Mouse (Mus musculus) spleen, postnatal 14 days (tissue): ENCODE measurements around the gene Uroc1.

Source experiments
- DNase-seq, 2 experiments: peaks; one replicate each; pipeline ENCODE4 v3.0.0; 2021 to 2022; ENCODE audit warnings: low spot score in 2 of 2

The Uroc1 gene

GRCm38 (mm10) chr6:90332561-90333425 is at the start of gene Uroc1:
Gene Uroc1 (plus strand): TSS chr6:90333284.
- no peak for DNase-seq

- no peak for DNase-seq
Measured at GRCm38 (mm10) chr6:90288265-90288664, 44.8 kb upstream of the Uroc1 start.

DNA sequence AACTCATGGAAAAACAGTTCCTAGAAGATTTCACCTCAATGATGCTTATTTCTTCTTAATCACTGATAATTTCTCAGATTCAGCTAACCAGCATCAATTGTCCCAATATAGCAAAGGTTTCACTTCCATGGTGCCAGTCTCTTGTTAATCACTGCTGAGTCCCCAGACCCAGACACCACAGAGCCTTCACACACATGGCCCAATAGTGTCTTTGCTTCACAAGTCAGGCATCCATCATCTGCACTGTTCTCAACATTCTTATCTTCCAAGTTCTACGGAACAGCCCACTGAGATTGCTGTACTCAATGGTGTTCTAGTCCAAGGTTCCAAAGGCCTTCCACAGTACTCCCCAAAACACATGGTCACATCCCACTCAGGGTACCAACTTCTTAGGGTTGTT is 32.2 kb upstream of the Uroc1 start, which contains the start of gene BC048671:
TSS of gene BC048671 (plus strand) at position 301 of the 400 bp plus-strand sequence.
- DNase-seq = no peak

- no peak for DNase-seq
Measured at GRCm38 (mm10) chr6:90306315-90306975, 26.6 kb upstream of the Uroc1 start.

DNA sequence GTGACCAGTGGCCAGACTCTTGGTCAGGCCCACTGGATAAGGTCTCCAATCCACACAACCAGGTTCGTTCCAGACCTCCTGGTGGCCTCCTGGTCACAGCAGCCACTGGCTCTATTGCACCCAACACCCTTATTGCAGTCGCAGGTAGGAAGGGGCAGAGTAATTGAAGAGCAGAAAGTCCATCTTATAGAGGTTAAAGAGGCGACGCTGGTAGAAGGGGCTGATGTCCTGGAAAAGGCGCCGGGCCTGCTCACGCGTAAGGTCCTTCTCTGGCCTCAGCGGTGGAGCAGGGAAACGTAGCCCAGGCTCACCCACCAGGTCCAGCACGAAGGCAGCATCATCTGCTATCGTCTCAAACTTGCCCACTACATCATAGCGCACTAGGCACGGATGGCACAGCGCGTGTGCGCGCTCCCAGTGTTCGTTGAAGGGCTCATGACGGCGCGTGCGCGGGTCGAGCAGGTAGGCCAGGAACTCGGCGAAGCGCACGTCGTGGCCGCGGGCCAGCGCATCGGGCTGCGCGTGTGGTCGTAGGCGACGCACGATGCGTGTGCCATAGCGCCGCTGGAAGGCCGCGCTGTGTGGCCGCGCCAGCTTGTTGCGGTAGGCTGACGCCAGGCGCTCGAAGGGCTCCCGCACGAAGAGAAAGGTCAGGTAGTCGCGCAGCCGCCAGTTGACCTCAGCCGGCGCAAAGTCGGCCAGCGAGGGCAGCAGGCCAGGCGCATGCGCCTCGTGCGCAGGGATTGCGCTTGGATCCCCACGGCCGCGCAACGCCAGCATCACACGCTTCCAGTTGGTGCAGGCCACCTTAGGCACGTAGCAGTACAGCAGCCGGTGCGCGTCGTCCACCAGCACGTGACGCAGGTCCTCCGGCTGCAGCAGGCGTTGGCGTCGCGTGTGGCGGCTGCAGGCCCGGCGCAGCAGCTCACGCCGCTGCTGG is 24.0 kb upstream of the Uroc1 start:
- no peak for DNase-seq

DNA sequence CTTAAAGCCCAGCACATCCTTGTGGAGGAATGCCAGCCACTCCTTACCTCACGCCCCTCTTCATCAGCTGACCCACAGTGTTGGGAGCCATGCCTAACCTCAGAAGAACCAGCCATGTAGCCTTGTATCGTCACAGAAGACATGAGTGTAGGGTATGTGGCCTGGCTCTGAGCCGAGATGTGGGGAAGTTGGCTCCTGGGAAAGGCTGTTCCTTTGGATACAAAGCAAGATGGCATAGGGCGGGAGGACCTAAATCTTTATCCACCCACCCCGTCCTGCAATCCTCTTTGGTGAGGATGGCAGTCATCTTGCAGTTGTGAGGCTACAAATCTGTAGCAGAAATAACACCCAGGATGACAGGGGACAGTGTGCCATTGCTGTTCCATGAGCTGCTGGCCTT is 17.1 kb upstream of the Uroc1 start:
- no peak for DNase-seq

DNA sequence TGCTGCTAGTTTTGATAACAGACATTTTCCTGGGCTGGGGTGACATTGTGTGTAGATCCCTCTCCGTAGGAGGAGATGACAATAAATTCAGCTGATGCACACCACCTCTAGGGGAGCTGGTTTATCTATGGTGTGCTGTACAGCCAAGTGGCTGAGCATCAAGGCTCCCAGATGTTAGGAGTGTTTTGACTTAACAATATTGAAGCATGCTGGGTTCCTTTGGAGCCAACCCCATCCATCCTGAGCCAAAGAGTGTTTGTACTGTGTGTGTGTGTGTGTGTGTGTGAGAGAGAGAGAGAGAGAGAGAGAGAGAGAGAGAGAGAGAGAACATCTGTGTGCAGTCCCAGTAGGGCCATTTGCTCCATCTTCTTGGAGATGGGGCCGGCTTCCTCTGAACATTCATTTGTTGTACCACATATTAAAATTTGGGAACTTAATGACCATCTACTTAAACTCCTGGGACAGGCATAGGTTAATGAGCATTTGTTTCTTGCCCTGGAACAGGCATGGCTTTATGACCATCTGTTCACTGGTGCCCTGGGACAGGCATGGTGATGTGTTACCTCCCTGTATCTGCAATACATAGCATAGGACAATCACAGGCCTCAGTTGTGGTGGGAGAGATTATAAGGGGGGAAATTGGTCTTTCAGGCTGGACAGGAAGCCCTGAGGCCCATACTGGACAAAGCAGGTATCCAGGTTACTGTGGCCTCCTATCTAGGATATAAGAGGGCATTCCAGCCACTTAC is 15.4 kb upstream of the Uroc1 start:
- no peak for DNase-seq

DNA sequence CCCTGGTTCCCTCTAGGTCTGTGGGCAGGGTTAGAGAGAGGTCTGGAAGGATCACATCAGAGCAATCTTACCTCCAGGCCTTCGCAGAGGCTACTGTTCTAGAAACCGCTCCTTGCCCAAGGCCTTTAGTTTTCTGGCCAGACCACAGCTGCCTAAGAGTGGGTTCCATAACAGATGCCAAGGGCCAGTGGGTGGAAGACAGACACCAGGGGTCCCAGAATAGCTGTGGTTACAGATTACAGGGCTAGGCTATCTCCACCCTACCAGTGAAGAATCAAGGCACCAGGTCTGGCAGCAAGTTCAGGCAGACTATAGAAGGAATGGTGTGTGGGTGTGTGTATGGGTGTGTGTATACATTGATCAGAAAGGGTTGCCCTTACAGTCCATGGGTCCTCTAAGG is 14.1 kb upstream of the Uroc1 start:
- DNase-seq = no peak

DNA sequence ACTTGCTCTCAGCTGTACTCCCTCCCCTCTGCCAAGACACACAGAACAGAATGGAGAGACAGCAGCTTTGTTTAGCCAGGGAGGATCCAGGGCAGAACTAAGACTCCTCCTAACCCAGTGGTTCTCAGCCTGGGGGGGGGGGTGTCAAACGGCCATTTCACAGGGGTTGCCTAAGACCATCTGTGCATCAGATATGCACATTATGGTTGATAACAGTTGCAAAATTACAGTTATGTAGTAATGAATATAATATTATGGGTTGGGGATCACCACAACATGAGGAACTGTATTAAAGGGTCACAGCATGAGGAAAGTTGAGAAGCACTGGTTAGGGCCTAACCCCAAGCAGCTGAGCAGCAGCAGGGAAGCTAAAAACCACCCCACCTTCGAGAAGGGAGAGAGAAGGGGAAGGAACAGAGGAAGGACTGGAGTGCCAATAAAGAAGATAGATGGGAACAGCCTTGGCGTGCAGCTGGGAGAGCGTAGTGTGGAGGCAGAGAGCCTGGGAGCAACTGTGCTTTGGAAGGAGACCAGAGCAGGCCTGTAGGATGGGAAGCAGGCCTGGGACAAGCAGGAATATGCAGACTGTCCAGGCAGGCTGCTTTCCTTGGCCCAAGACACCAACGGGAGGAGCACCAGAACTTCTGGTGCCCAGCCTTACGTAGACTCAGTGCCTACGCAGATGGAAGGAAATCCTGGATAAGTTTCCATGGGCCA is 13.5 kb upstream of the Uroc1 start:
- DNase-seq = no peak

- no peak for DNase-seq
Measured at GRCm38 (mm10) chr6:90320429-90320828, 12.7 kb upstream of the Uroc1 start.

DNA sequence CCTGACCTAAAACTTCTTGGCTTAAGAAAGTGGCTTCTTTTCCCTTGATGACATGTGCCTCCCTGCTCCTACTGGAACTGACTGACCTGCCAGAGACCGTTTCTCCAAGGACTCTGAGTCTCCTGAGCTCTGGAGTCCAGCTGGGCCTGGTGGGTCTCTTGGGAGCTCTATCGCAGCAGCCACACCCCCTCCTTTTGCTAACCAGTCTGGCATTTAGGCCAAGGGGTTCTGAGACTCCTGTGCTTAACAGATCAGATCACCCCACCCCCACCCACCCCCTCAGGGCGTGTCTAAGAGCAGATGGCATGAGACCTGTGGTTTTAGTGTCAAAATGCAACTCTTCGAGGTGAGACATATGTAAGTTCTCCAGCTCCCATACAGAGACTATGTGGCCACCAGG is 11.3 kb upstream of the Uroc1 start:
- no peak for DNase-seq

- no peak for DNase-seq
Measured at GRCm38 (mm10) chr6:90324026-90324425, 9.1 kb upstream of the Uroc1 start.

GRCm38 (mm10) chr6:90324463-90324862 is 8.6 kb upstream of the Uroc1 start:
- no peak for DNase-seq

DNA sequence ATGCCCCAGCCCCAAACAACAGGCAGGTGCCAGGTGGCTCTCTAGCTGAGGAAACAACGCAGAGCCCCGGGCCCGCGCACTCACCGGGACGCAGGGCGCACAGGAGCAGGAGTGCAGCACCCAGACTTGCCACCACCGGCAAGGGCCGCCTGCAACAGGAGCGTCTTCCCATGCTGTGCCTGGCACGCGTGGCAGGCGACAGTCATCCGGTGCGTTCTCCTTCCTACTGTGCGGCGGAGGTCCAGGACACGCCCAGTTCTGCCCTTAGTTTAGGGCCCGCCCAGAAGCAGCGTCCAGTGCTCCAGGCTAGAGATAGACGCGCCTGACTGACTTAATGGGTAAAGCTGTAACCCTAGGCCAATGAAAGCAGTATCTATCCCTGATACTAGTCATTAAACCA is 8.1 kb upstream of the Uroc1 start, which contains the start of gene Chst13:
TSS of gene Chst13 (minus strand) at position 195 of the 400 bp plus-strand sequence.
- DNase-seq = no peak

- no peak for DNase-seq
Measured at GRCm38 (mm10) chr6:90327670-90328069, 5.4 kb upstream of the Uroc1 start.

DNA sequence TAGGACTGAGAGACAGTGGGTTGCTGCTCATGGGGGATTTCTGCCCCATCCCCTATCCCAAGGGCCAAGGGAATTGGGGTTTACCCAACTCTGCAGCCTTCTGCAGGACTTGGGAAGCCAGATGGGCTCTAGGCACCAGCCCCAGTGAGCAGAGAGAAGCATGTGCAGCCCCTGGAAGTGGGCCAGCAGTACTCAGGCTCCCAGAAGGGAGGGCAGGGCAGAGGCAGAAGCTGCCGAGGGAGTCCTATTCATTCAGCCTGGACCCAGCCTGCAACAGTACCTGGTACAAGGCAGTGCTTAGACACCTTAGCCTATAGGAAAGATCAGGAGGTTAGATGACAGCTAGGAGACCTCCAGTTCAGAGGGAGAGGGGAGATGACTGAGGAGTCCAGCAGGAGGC is 3.1 kb upstream of the Uroc1 start:
- DNase-seq = no peak

GRCm38 (mm10) chr6:90334244-90334643 is 1.2 kb downstream of the Uroc1 start:
- no peak for DNase-seq

GRCm38 (mm10) chr6:90342343-90342742 is 9.3 kb downstream of the Uroc1 start:
- DNase-seq = no peak

- DNase-seq = no peak
Measured at GRCm38 (mm10) chr6:90347183-90347582, 14.1 kb downstream of the Uroc1 start.

GRCm38 (mm10) chr6:90348500-90348899 is 15.4 kb downstream of the Uroc1 start:
- no peak for DNase-seq

DNA sequence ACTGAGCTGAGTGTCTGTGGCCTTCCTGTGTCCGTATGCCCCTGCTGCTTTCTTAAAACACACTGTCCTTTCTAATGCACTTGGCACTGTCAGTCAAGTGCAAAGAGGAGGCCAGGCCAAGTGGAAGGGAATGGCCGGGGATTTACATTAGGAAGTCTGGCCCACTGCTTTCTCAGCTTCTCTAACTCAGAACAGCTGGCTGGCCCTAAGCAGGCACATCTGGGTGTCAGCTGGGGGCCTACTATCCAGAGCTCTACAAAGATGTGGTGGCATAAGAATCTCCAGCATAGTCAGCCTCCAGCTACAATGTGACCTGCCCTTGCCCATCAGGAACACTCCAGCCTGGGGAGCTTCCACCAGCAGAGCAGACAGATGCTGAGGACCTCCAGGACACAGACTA is 16.9 kb downstream of the Uroc1 start:
- DNase-seq = no peak
